Comparison of ENCODE assay signal across 9 mouse cellular contexts in the genomic region with DNA sequence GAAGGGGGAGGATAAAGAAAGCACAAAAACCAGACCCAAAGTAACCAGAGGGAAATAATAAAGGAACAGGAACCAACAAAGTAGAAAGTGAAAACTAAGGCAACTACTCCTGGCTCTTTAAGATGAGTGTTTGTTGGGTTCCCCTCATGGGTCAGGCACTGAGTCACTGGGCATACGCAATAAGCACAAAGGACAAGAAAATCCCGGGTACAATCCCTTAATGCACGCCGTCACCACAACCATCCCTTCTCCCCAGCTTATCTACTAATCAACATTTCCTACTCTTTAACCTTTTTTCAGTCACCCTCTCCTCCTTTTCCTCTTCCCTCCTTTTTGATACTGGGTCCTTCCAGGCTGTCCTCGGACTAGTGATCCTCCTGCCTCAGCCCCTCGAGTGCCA. TPM values are rescaled to one million over a fixed set of nuclear protein-coding genes. Genes with fewer than 3 reads are reported as not detected.
A peak's percentile ranks its signal among the peaks of the same experiment; 100 is the strongest.
DNase-seq lines count a peak whose midpoint lies in the region; ATAC-seq and TF ChIP-seq lines count a peak whose summit lies in the region.
"Had no signal": no experiment of that assay in that cellular context is flagged by ENCODE, and none has a peak within 500 bp of the region (broad histone marks: within the 10 kb centered on the region; RNA-seq: fewer than 3 reads in every experiment).

No protein-coding gene starts in this region.

- ATAC-seq in forebrain, embryonic 12.5 days (ENCODE audit: low FRiP score): no peak
- no peak for ATAC-seq in liver, embryonic 14.5 days (ENCODE audit: insufficient read depth)
- no peak for ATAC-seq in megakaryocyte-erythroid progenitor cell, adult 5-6 weeks (replicated peaks; ENCODE audit: low FRiP score, low TSS enrichment, poor library complexity, severe bottlenecking)

- no peaks in the 10 kb centered on the region for H3K9me3 ChIP-seq in heart, embryonic 10.5 days
- H3K9me3 ChIP-seq in forebrain, embryonic 12.5 days: no peaks in the 10 kb centered on the region
- no peaks in the 10 kb centered on the region for H3K9me3 ChIP-seq in liver, embryonic 14.5 days (ENCODE audit: control insufficient read depth, low read length)

- intact Hi-C loops in heart, adult 2 months (cut with DNase I): loop anchor here (5.0 kb wide), 1 partner anchor 217 kb away; the partner anchor contains the start of genes Eif3k and Map4k1

- WGBS in heart, embryonic 10.5 days: 82% methylated on average over 6 of the region's 6 CpGs
- 68% methylated on average over 6 of the region's 6 CpGs for WGBS in heart, adult 2 months
- WGBS in forebrain, embryonic 12.5 days: 85% methylated on average over 6 of the region's 6 CpGs
- WGBS in liver, embryonic 14.5 days (ENCODE audit: insufficient replicate concordance): 64% methylated on average over 6 of the region's 6 CpGs

- no peak overlapping the region for H3K27ac ChIP-seq in heart, embryonic 10.5 days
- H3K27ac ChIP-seq in heart, adult 2 months: no peak overlapping the region
- no peak overlapping the region for H3K27ac ChIP-seq in forebrain, embryonic 12.5 days
- no peak overlapping the region for H3K27ac ChIP-seq in liver, embryonic 14.5 days

- peaks cover 23% of the 10 kb centered on the region for H3K36me3 ChIP-seq in heart, embryonic 10.5 days
- H3K36me3 ChIP-seq in heart, adult 2 months (ENCODE audit: control insufficient read depth, insufficient read depth, low read length): no peaks in the 10 kb centered on the region
- peaks cover 16% of the 10 kb centered on the region for H3K36me3 ChIP-seq in forebrain, embryonic 12.5 days (replicated peaks)
- H3K36me3 ChIP-seq in liver, embryonic 14.5 days (replicated peaks; ENCODE audit: control insufficient read depth, insufficient read depth, low read depth): no peaks in the 10 kb centered on the region

- TF ChIP-seq EP300 in heart, adult 2 months (IDR thresholded peaks at IDR 0.05; ENCODE audit: insufficient read depth, low read depth, low read length): no peak
- no peak for TF ChIP-seq EP300 in liver, embryonic 14.5 days (IDR thresholded peaks at IDR 0.05; ENCODE audit: low read depth)

- no peaks in the 10 kb centered on the region for H3K27me3 ChIP-seq in heart, embryonic 10.5 days (ENCODE audit: insufficient read depth, poor library complexity, severe bottlenecking)
- no peaks in the 10 kb centered on the region for H3K27me3 ChIP-seq in heart, adult 2 months (ENCODE audit: control insufficient read depth, insufficient read depth, low read length)
- H3K27me3 ChIP-seq in forebrain, embryonic 12.5 days: no peaks in the 10 kb centered on the region
- H3K27me3 ChIP-seq in liver, embryonic 14.5 days (ENCODE audit: control insufficient read depth, insufficient read depth, low read length): no peaks in the 10 kb centered on the region

- peak overlapping the region; percentile 74 for H3K4me2 ChIP-seq in forebrain, embryonic 12.5 days
- peak overlapping the region; percentile 92 for H3K4me2 ChIP-seq in liver, embryonic 14.5 days (ENCODE audit: low read depth)

- peaks cover 4% of the 10 kb centered on the region for H3K79me2 ChIP-seq in heart, adult 2 months (replicated peaks; ENCODE audit: control insufficient read depth, insufficient read depth, low read length)

- peaks cover 29% of the 10 kb centered on the region for H3K4me1 ChIP-seq in heart, embryonic 10.5 days
- peaks cover 5% of the 10 kb centered on the region for H3K4me1 ChIP-seq in heart, adult 2 months (ENCODE audit: control insufficient read depth, insufficient read depth, low read length)
- H3K4me1 ChIP-seq in forebrain, embryonic 12.5 days: peaks cover 27% of the 10 kb centered on the region
- H3K4me1 ChIP-seq in liver, embryonic 14.5 days (replicated peaks; ENCODE audit: control insufficient read depth in 2 of 2, insufficient read depth in 2 of 2, low read length in 1 of 2): peaks cover 21 to 29% of the 10 kb centered on the region in 2 experiments

- no peak for DNase-seq in heart, embryonic 10.5 days (ENCODE audit: low spot score)
- DNase-seq in heart, adult 2 months: no peak
- peak; percentile 32 for DNase-seq in A20 (ENCODE audit: low read depth, low spot score)
- DNase-seq in liver, embryonic 14.5 days (ENCODE audit: low read depth in 3 of 3, low spot score in 3 of 3): no peak
- DNase-seq in cerebellum, postnatal 25 days: no peak
- DNase-seq in kidney, postnatal 10 days: no peak
- DNase-seq: spleen, adult 18-20 months had no signal

- no peak for TF ChIP-seq CTCF in heart, adult 2 months (IDR thresholded peaks at IDR 0.05)
- TF ChIP-seq CTCF in liver, embryonic 14.5 days (IDR thresholded peaks at IDR 0.05; ENCODE audit: low read depth): no peak

- peak overlapping the region; percentile 84 for H3K4me3 ChIP-seq in heart, embryonic 10.5 days
- H3K4me3 ChIP-seq in heart, adult 2 months: no peak overlapping the region
- H3K4me3 ChIP-seq in forebrain, embryonic 12.5 days (replicated peaks): 0 out of 2 replicates have a peak overlapping the region, but pooled peaks have one; percentile 79
- peak overlapping the region; percentile 83 to 87 for H3K4me3 ChIP-seq in liver, embryonic 14.5 days (ENCODE audit: insufficient read depth in 1 of 2, low read depth in 2 of 2, low read length in 2 of 2)

- H3K9ac ChIP-seq in heart, adult 2 months (ENCODE audit: low read depth, low read length): no peak overlapping the region
- peak overlapping the region; percentile 68; the same call in 1 of the 2 replicates for H3K9ac ChIP-seq in forebrain, embryonic 12.5 days
- peak overlapping the region; percentile 5; the same call in 1 of the 2 replicates for H3K9ac ChIP-seq in liver, embryonic 14.5 days (replicated peaks)

- TF ChIP-seq POLR2A in heart, adult 2 months (IDR thresholded peaks at IDR 0.05; ENCODE audit: insufficient read depth, low read depth, low read length): no peak

RNA-seq across cellular contexts. Expression of gene Sirt2, which starts 1.3 kb away (rescaled TPM):
- 53.8 and 57.8 TPM in 2 replicates for polyA plus RNA-seq in heart, embryonic 10.5 days (2016; fragmentation: Nextera tagmentation; extraction: Ambion mirVana)
- 10 to 100 TPM; 78.8 to 92.3 TPM for total RNA-seq in heart, adult 2 months (2021)
- 82.9 and 103 TPM in 2 replicates for polyA plus RNA-seq in heart, adult 2 months (2012; rRNA removed)
- polyA plus RNA-seq in forebrain, embryonic 12.5 days (2016; fragmentation: Nextera tagmentation; extraction: Ambion mirVana): 68.3 and 77.4 TPM in 2 replicates
- polyA plus RNA-seq in liver, embryonic 14.5 days (2012; rRNA removed): 18.5 and 18.7 TPM in 2 replicates
- polyA plus RNA-seq in liver, embryonic 14.5 days (2014; fragmentation: Nextera tagmentation; extraction: Ambion mirVana): 21.3 and 24.2 TPM in 2 replicates
- 85.8 and 107 TPM in 2 replicates for total RNA-seq in megakaryocyte-erythroid progenitor cell, adult 5-6 weeks (2014; fragmentation: Nextera tagmentation)
- 41.4 and 49.7 TPM in 2 replicates for total RNA-seq in megakaryocyte-erythroid progenitor cell, adult 5-6 weeks (2017)

RNA-seq across cellular contexts. Expression of gene Nfkbib, which starts 2.1 kb away (rescaled TPM):
- polyA plus RNA-seq in heart, embryonic 10.5 days (2016; fragmentation: Nextera tagmentation; extraction: Ambion mirVana): 50.5 and 50.7 TPM in 2 replicates
- total RNA-seq in heart, adult 2 months (2021): 10 to 100 TPM; 25.1 to 31.6 TPM
- 18.7 and 27.8 TPM in 2 replicates for polyA plus RNA-seq in heart, adult 2 months (2012; rRNA removed)
- polyA plus RNA-seq in forebrain, embryonic 12.5 days (2016; fragmentation: Nextera tagmentation; extraction: Ambion mirVana): 42.7 and 42.9 TPM in 2 replicates
- 15.0 and 19.7 TPM in 2 replicates for polyA plus RNA-seq in liver, embryonic 14.5 days (2012; rRNA removed)
- polyA plus RNA-seq in liver, embryonic 14.5 days (2014; fragmentation: Nextera tagmentation; extraction: Ambion mirVana): 27.0 and 29.6 TPM in 2 replicates
- 34.3 and 39.7 TPM in 2 replicates for total RNA-seq in megakaryocyte-erythroid progenitor cell, adult 5-6 weeks (2014; fragmentation: Nextera tagmentation)
- 10.3 and 12.8 TPM in 2 replicates for total RNA-seq in megakaryocyte-erythroid progenitor cell, adult 5-6 weeks (2017)

RNA-seq across cellular contexts. Expression of gene Ccer2, which starts 9.2 kb away (rescaled TPM):
- polyA plus RNA-seq in heart, embryonic 10.5 days (2016; fragmentation: Nextera tagmentation; extraction: Ambion mirVana): not detected in 2 replicates
- total RNA-seq in heart, adult 2 months (2021): not detected
- not detected in 2 replicates for polyA plus RNA-seq in heart, adult 2 months (2012; rRNA removed)
- polyA plus RNA-seq in forebrain, embryonic 12.5 days (2016; fragmentation: Nextera tagmentation; extraction: Ambion mirVana): not detected in 2 replicates
- polyA plus RNA-seq in liver, embryonic 14.5 days (2012; rRNA removed): not detected in 2 replicates
- polyA plus RNA-seq in liver, embryonic 14.5 days (2014; fragmentation: Nextera tagmentation; extraction: Ambion mirVana): not detected in 2 replicates
- total RNA-seq in megakaryocyte-erythroid progenitor cell, adult 5-6 weeks (2014; fragmentation: Nextera tagmentation): not detected in 2 replicates
- not detected in 2 replicates for total RNA-seq in megakaryocyte-erythroid progenitor cell, adult 5-6 weeks (2017)

RNA-seq across cellular contexts. Expression of gene Sars2, which starts 23.4 kb away (rescaled TPM):
- polyA plus RNA-seq in heart, embryonic 10.5 days (2016; fragmentation: Nextera tagmentation; extraction: Ambion mirVana): 30.7 and 32.2 TPM in 2 replicates
- total RNA-seq in heart, adult 2 months (2021): 10 to 100 TPM; 13.7 to 14.2 TPM
- polyA plus RNA-seq in heart, adult 2 months (2012; rRNA removed): 18.5 and 20.2 TPM in 2 replicates
- 27.9 and 28.9 TPM in 2 replicates for polyA plus RNA-seq in forebrain, embryonic 12.5 days (2016; fragmentation: Nextera tagmentation; extraction: Ambion mirVana)
- polyA plus RNA-seq in liver, embryonic 14.5 days (2012; rRNA removed): 11.4 and 12.7 TPM in 2 replicates
- 9.3 and 11.3 TPM in 2 replicates for polyA plus RNA-seq in liver, embryonic 14.5 days (2014; fragmentation: Nextera tagmentation; extraction: Ambion mirVana)
- 24.9 and 32.6 TPM in 2 replicates for total RNA-seq in megakaryocyte-erythroid progenitor cell, adult 5-6 weeks (2014; fragmentation: Nextera tagmentation)
- 11.3 and 15.6 TPM in 2 replicates for total RNA-seq in megakaryocyte-erythroid progenitor cell, adult 5-6 weeks (2017)

RNA-seq across cellular contexts. Expression of gene Rinl, which starts 23.6 kb away (rescaled TPM):
- 3.8 and 5.2 TPM in 2 replicates for polyA plus RNA-seq in heart, embryonic 10.5 days (2016; fragmentation: Nextera tagmentation; extraction: Ambion mirVana)
- total RNA-seq in heart, adult 2 months (2021): 1 to 10 TPM; 1.3 to 2.0 TPM
- polyA plus RNA-seq in heart, adult 2 months (2012; rRNA removed): 3.2 and 3.3 TPM in 2 replicates
- polyA plus RNA-seq in forebrain, embryonic 12.5 days (2016; fragmentation: Nextera tagmentation; extraction: Ambion mirVana): 1.2 and 2.5 TPM in 2 replicates
- 4.3 and 4.7 TPM in 2 replicates for polyA plus RNA-seq in liver, embryonic 14.5 days (2012; rRNA removed)
- polyA plus RNA-seq in liver, embryonic 14.5 days (2014; fragmentation: Nextera tagmentation; extraction: Ambion mirVana): 4.0 and 4.8 TPM in 2 replicates
- total RNA-seq in megakaryocyte-erythroid progenitor cell, adult 5-6 weeks (2014; fragmentation: Nextera tagmentation): 21.5 and 26.4 TPM in 2 replicates
- total RNA-seq in megakaryocyte-erythroid progenitor cell, adult 5-6 weeks (2017): 17.9 and 24.5 TPM in 2 replicates
